8 mouse cellular contexts compared by ENCODE assay signal in the genomic region with DNA sequence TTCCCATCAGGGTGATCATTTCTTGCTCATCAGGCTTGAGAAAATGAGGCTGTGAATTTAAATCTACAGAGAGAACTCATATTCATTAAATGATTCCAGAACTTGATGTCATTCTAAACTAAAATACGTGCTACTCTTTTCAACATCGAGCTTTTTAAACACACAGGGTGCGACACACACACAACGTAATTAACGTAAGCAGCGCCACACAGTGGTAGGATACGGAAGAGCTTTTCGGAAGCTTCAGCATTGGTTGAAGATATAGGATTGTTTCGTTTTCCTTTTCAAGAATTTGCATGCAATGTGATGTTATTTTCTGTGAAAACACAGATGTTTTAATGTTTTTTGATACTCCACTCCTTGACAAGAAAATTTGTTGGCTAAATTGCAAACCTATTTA.
DNase-seq lines count a peak whose midpoint lies in the region; ATAC-seq and TF ChIP-seq lines count a peak whose summit lies in the region.

No protein-coding gene starts in this region.

- TF ChIP-seq CTCF in hindbrain, postnatal 0 days (IDR thresholded peaks at IDR 0.05; ENCODE audit: low read depth), result peak; percentile 86
- TF ChIP-seq CTCF in left cerebral cortex, adult 2 months (IDR thresholded peaks at IDR 0.05), result peak; percentile 73

- peak; percentile 56 for DNase-seq in kidney, adult 18-20 months
- no peak for DNase-seq in kidney, adult 11 months
- DNase-seq in adrenal gland, postnatal 36 days, result peak; percentile 42 to 58
- peak; percentile 52 for DNase-seq in fibroblast of lung, adult 2 months (ENCODE audit: low read depth)
- DNase-seq in hindbrain, postnatal 0 days (ENCODE audit: low spot score), result peak; percentile 91
- DNase-seq in left cerebral cortex, adult 2 months (ENCODE audit: extremely low spot score in 1 of 2, low spot score in 2 of 2), result peak; percentile 41 to 63

- intact Hi-C loops in left cerebral cortex, adult 2 months (cut with DNase I), result loop anchor here (2.0 to 10.0 kb wide), 3 partner anchors 500 to 700 kb away; no protein-coding TSS in a partner anchor

- H3K9me3 ChIP-seq in hindbrain, postnatal 0 days (ENCODE audit: low read length), result no peaks in the 10 kb centered on the region
- H3K9me3 ChIP-seq in midbrain, embryonic 13.5 days, result no peaks in the 10 kb centered on the region
- no peaks in the 10 kb centered on the region for H3K9me3 ChIP-seq in stomach, embryonic 14.5 days (ENCODE audit: control insufficient read depth, low read depth, low read length)

- ATAC-seq in hindbrain, postnatal 0 days, result peak; percentile 79
- peak; percentile 79 for ATAC-seq in midbrain, embryonic 13.5 days
- peak; percentile 76; the same call in 1 of the 2 replicates for ATAC-seq in stomach, embryonic 14.5 days (ENCODE audit: insufficient number of reproducible peaks, insufficient read depth, low FRiP score, low read depth)

- no peaks in the 10 kb centered on the region for H3K36me3 ChIP-seq in hindbrain, postnatal 0 days (ENCODE audit: insufficient read depth, low read length)
- no peaks in the 10 kb centered on the region for H3K36me3 ChIP-seq in midbrain, embryonic 13.5 days
- no peaks in the 10 kb centered on the region for H3K36me3 ChIP-seq in stomach, embryonic 14.5 days (ENCODE audit: control insufficient read depth, insufficient read depth, low read length)

- no peaks in the 10 kb centered on the region for H3K4me1 ChIP-seq in hindbrain, postnatal 0 days (ENCODE audit: insufficient read depth, low read length)
- H3K4me1 ChIP-seq in midbrain, embryonic 13.5 days (replicated peaks), result no peaks in the 10 kb centered on the region
- no peaks in the 10 kb centered on the region for H3K4me1 ChIP-seq in stomach, embryonic 14.5 days (ENCODE audit: control insufficient read depth, insufficient read depth, low read length)

- no peak overlapping the region for H3K27ac ChIP-seq in hindbrain, postnatal 0 days
- no peak overlapping the region for H3K27ac ChIP-seq in left cerebral cortex, adult 2 months
- no peak overlapping the region for H3K27ac ChIP-seq in midbrain, embryonic 13.5 days
- no peak overlapping the region for H3K27ac ChIP-seq in stomach, embryonic 14.5 days (ENCODE audit: low read length)

- no peak overlapping the region for H3K9ac ChIP-seq in hindbrain, postnatal 0 days (replicated peaks; ENCODE audit: low read length)
- no peak overlapping the region for H3K9ac ChIP-seq in midbrain, embryonic 13.5 days (replicated peaks)
- H3K9ac ChIP-seq in stomach, embryonic 14.5 days (replicated peaks; ENCODE audit: low read depth, low read length), result no peak overlapping the region

- no peak overlapping the region for H3K4me3 ChIP-seq in hindbrain, postnatal 0 days (ENCODE audit: low read length)
- H3K4me3 ChIP-seq in left cerebral cortex, adult 2 months, result no peak overlapping the region
- H3K4me3 ChIP-seq in midbrain, embryonic 13.5 days (replicated peaks), result no peak overlapping the region
- no peak overlapping the region for H3K4me3 ChIP-seq in stomach, embryonic 14.5 days (ENCODE audit: low read depth, low read length)

- no peaks in the 10 kb centered on the region for H3K27me3 ChIP-seq in hindbrain, postnatal 0 days (ENCODE audit: insufficient read depth, low read length)
- H3K27me3 ChIP-seq in midbrain, embryonic 13.5 days, result peaks cover 6% of the 10 kb centered on the region; the same call in 1 of the 2 replicates
- no peaks in the 10 kb centered on the region for H3K27me3 ChIP-seq in stomach, embryonic 14.5 days (ENCODE audit: control insufficient read depth, insufficient read depth, low read length)

- H3K4me2 ChIP-seq in hindbrain, postnatal 0 days (ENCODE audit: low read depth, low read length), result no peak overlapping the region
- no peak overlapping the region for H3K4me2 ChIP-seq in midbrain, embryonic 13.5 days (replicated peaks)
- H3K4me2 ChIP-seq in stomach, embryonic 14.5 days (replicated peaks; ENCODE audit: low read depth, low read length), result no peak overlapping the region

- WGBS in hindbrain, postnatal 0 days, result 4% methylated on average over 9 of the region's 9 CpGs
- WGBS in midbrain, embryonic 13.5 days, result 9% methylated on average over 9 of the region's 9 CpGs
- WGBS in stomach, embryonic 14.5 days, result 4% methylated on average over 9 of the region's 9 CpGs
